Mouse (Mus musculus): ENCODE measurements around the gene Zfp580.

- no peak for TF ChIP-seq CTCF (IDR thresholded peaks at IDR 0.05; ENCODE audit: low read depth)
- TF ChIP-seq EP300 (optimal IDR thresholded peaks at IDR 0.05), result no peak
These were observed 2.3 kb downstream of the Zfp580 start for GRCm38 (mm10) chr7:5053456-5054179.
